Mouse (Mus musculus): Measurements from ENCODE around the gene Olfr204. TPM values are rescaled to one million over a fixed set of nuclear protein-coding genes. Genes with fewer than 3 reads are reported as not detected.
"Not testable (repeated sequence)": the region's sequence is repeated elsewhere in the genome, so short reads cannot be mapped to it uniquely, and the experiment has no call there.

The Olfr204 gene
- total RNA-seq (2014; fragmentation: Nextera tagmentation) (not detected in 2 replicates), total RNA-seq (2017) (not detected in 2 replicates)

GRCm38 (mm10) chr16:59318148-59318547, at the start of gene Olfr204:
Gene Olfr204, minus strand, starts transcription at chr16:59318248.
- no peak for ATAC-seq (replicated peaks; ENCODE audit: low FRiP score, low TSS enrichment, poor library complexity, severe bottlenecking)

- no peak for ATAC-seq (replicated peaks; ENCODE audit: low FRiP score, low TSS enrichment, poor library complexity, severe bottlenecking)
These were observed 45.8 kb upstream of the Olfr204 start, which contains the start of gene Olfr209 for GRCm38 (mm10) chr16:59363893-59364292. Gene Olfr209, minus strand, starts transcription at chr16:59363993.

- no peak for ATAC-seq (replicated peaks; ENCODE audit: low FRiP score, low TSS enrichment, poor library complexity, severe bottlenecking)
These were observed 31.1 kb upstream of the Olfr204 start, which contains the start of gene Olfr206 for GRCm38 (mm10) chr16:59349146-59349545. Gene Olfr206, minus strand, starts transcription at chr16:59349246.

- ATAC-seq (replicated peaks; ENCODE audit: low FRiP score, low TSS enrichment, poor library complexity, severe bottlenecking), result no peak
These were observed 13.0 kb upstream of the Olfr204 start, which contains the start of gene Olfr205 for GRCm38 (mm10) chr16:59331038-59331437. Gene Olfr205, minus strand, starts transcription at chr16:59331138.

- ATAC-seq (replicated peaks; ENCODE audit: low FRiP score, low TSS enrichment, poor library complexity, severe bottlenecking), result not testable (repeated sequence)
These were observed 5.2 kb upstream of the Olfr204 start for GRCm38 (mm10) chr16:59323262-59323661.

- ATAC-seq (replicated peaks; ENCODE audit: low FRiP score, low TSS enrichment, poor library complexity, severe bottlenecking), result no peak
These were observed 19.5 kb downstream of the Olfr204 start, which contains the start of gene Olfr203 for GRCm38 (mm10) chr16:59298581-59298980. Gene Olfr203, plus strand, starts transcription at chr16:59298881.

- not testable (repeated sequence) for ATAC-seq (replicated peaks; ENCODE audit: low FRiP score, low TSS enrichment, poor library complexity, severe bottlenecking)
These were observed 30.5 kb downstream of the Olfr204 start for GRCm38 (mm10) chr16:59287576-59287975.

GRCm38 (mm10) chr16:59286693-59287092, 31.4 kb downstream of the Olfr204 start, which contains the start of gene Olfr202:
Gene Olfr202, minus strand, starts transcription at chr16:59286793.
- no peak for ATAC-seq (replicated peaks; ENCODE audit: low FRiP score, low TSS enrichment, poor library complexity, severe bottlenecking)

- no peak for ATAC-seq (replicated peaks; ENCODE audit: low FRiP score, low TSS enrichment, poor library complexity, severe bottlenecking)
These were observed 34.6 kb downstream of the Olfr204 start for GRCm38 (mm10) chr16:59283476-59283875.

- no peak for ATAC-seq (replicated peaks; ENCODE audit: low FRiP score, low TSS enrichment, poor library complexity, severe bottlenecking)
These were observed 37.5 kb downstream of the Olfr204 start for GRCm38 (mm10) chr16:59280542-59280941.

- ATAC-seq (replicated peaks; ENCODE audit: low FRiP score, low TSS enrichment, poor library complexity, severe bottlenecking), result not testable (repeated sequence)
These were observed 45.5 kb downstream of the Olfr204 start, which contains the start of gene Olfr201 for GRCm38 (mm10) chr16:59272532-59272931. Gene Olfr201, minus strand, starts transcription at chr16:59272632.

GRCm38 (mm10) chr16:59269097-59269496, 49.0 kb downstream of the Olfr204 start:
- not testable (repeated sequence) for ATAC-seq (replicated peaks; ENCODE audit: low FRiP score, low TSS enrichment, poor library complexity, severe bottlenecking)

Other genes with a start within 250 kb of the Olfr204 start
- gene Olfr190, start 240.2 kb downstream of the Olfr204 start, total RNA-seq (2014; fragmentation: Nextera tagmentation), result not detected in 2 replicates
- not detected in 2 replicates for gene Olfr190, start 240.2 kb downstream of the Olfr204 start, total RNA-seq (2017)
- not detected in 2 replicates for gene Olfr191, start 228.4 kb downstream of the Olfr204 start, total RNA-seq (2014; fragmentation: Nextera tagmentation)
- not detected in 2 replicates for gene Olfr191, start 228.4 kb downstream of the Olfr204 start, total RNA-seq (2017)
- gene Olfr193, start 206.4 kb downstream of the Olfr204 start, total RNA-seq (2014; fragmentation: Nextera tagmentation), result not detected in 2 replicates
- not detected in 2 replicates for gene Olfr193, start 206.4 kb downstream of the Olfr204 start, total RNA-seq (2017)
- gene Olfr194, start 197.2 kb downstream of the Olfr204 start, total RNA-seq (2014; fragmentation: Nextera tagmentation), result not detected in 2 replicates
- not detected in 2 replicates for gene Olfr194, start 197.2 kb downstream of the Olfr204 start, total RNA-seq (2017)
- gene Olfr195, start 171.2 kb downstream of the Olfr204 start, total RNA-seq (2014; fragmentation: Nextera tagmentation), result not detected in 2 replicates
- gene Olfr195, start 171.2 kb downstream of the Olfr204 start, total RNA-seq (2017), result not detected in 2 replicates
- gene Olfr196, start 147.8 kb downstream of the Olfr204 start, total RNA-seq (2014; fragmentation: Nextera tagmentation), result not detected in 2 replicates
- not detected in 2 replicates for gene Olfr196, start 147.8 kb downstream of the Olfr204 start, total RNA-seq (2017)
- gene Olfr198, start 114.7 kb downstream of the Olfr204 start, total RNA-seq (2014; fragmentation: Nextera tagmentation), result not detected in 2 replicates
- gene Olfr198, start 114.7 kb downstream of the Olfr204 start, total RNA-seq (2017), result not detected in 2 replicates
- gene Olfr199, start 98.5 kb downstream of the Olfr204 start, total RNA-seq (2014; fragmentation: Nextera tagmentation), result not detected in 2 replicates
- gene Olfr199, start 98.5 kb downstream of the Olfr204 start, total RNA-seq (2017), result not detected in 2 replicates
- not detected in 2 replicates for gene Olfr201, start 45.6 kb downstream of the Olfr204 start, total RNA-seq (2014; fragmentation: Nextera tagmentation)
- not detected in 2 replicates for gene Olfr201, start 45.6 kb downstream of the Olfr204 start, total RNA-seq (2017)
- gene Olfr202, start 31.5 kb downstream of the Olfr204 start, total RNA-seq (2014; fragmentation: Nextera tagmentation), result not detected in 2 replicates
- gene Olfr202, start 31.5 kb downstream of the Olfr204 start, total RNA-seq (2017), result not detected in 2 replicates
- gene Olfr203, start 19.4 kb downstream of the Olfr204 start, total RNA-seq (2014; fragmentation: Nextera tagmentation), result not detected in 2 replicates
- not detected in 2 replicates for gene Olfr203, start 19.4 kb downstream of the Olfr204 start, total RNA-seq (2017)
- gene Olfr205, start 12.9 kb upstream of the Olfr204 start, total RNA-seq (2014; fragmentation: Nextera tagmentation), result not detected in 2 replicates
- gene Olfr205, start 12.9 kb upstream of the Olfr204 start, total RNA-seq (2017), result not detected in 2 replicates
- gene Olfr206, start 31.0 kb upstream of the Olfr204 start, total RNA-seq (2014; fragmentation: Nextera tagmentation), result not detected in 2 replicates
- not detected in 2 replicates for gene Olfr206, start 31.0 kb upstream of the Olfr204 start, total RNA-seq (2017)
- gene Olfr209, start 45.7 kb upstream of the Olfr204 start, total RNA-seq (2014; fragmentation: Nextera tagmentation), result not detected in 2 replicates
- not detected in 2 replicates for gene Olfr209, start 45.7 kb upstream of the Olfr204 start, total RNA-seq (2017)
- not detected in 2 replicates for gene Gabrr3, start 89.1 kb upstream of the Olfr204 start, total RNA-seq (2014; fragmentation: Nextera tagmentation)
- not detected in 2 replicates for gene Gabrr3, start 89.1 kb upstream of the Olfr204 start, total RNA-seq (2017)
- 42.7 and 62.1 TPM in 2 replicates for gene Riox2, start 153.5 kb upstream of the Olfr204 start, total RNA-seq (2014; fragmentation: Nextera tagmentation)
- 73.2 and 88.1 TPM in 2 replicates for gene Riox2, start 153.5 kb upstream of the Olfr204 start, total RNA-seq (2017)